Mouse (Mus musculus) spleen, postnatal 10 days (tissue): ENCODE data around the gene Tomm40l.

ENCODE experiments used
- DNase-seq, 2 experiments: peaks; one replicate each; pipeline ENCODE4 v3.0.0; 2021 to 2022; ENCODE audit warnings: low spot score in 2 of 2

Gene Tomm40l

DNA sequence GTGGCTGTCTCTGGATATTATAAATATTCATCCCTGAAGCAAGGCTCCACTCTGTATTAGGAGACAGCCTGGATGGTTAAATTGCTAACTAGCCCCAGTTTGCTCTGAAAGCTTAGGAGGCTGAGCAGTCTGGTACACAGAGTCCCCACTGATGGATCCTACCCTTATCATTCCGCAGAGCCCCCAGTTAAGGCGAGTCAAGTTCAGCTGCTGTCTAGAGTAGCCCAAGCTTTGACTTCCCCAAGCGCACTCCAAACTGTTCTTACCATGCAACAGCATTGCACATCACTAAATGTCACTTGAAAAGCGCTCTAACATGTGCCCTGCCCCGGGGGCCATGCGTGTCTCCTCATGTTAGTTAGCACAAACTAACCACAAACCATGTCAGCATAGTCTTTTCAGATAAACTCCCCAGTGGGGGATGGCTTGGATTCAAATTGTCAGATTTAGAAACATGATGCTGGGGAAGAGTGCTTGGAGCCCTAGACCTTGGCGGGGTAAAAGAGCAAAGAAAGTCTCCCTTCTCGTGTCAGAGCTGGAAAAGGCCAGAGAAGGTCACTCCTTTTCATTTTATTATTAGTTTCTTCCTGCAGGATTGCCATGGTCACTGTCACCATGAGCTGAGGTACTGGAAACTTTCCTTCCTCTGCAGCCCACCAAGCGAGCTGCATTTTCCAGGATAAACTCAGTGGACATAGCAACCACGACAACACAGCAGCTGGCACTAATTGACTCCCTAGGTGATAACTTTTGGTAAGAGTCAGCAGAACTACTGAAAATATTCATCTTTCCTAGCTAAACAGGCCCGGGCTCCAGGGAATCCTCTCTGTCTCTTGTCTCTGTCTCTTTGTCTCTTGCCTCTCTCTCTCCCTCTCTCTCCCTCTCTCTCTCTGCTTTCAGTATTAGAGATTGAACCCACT is 28.1 kb downstream of the Tomm40l start:
- DNase-seq = no peak

DNA sequence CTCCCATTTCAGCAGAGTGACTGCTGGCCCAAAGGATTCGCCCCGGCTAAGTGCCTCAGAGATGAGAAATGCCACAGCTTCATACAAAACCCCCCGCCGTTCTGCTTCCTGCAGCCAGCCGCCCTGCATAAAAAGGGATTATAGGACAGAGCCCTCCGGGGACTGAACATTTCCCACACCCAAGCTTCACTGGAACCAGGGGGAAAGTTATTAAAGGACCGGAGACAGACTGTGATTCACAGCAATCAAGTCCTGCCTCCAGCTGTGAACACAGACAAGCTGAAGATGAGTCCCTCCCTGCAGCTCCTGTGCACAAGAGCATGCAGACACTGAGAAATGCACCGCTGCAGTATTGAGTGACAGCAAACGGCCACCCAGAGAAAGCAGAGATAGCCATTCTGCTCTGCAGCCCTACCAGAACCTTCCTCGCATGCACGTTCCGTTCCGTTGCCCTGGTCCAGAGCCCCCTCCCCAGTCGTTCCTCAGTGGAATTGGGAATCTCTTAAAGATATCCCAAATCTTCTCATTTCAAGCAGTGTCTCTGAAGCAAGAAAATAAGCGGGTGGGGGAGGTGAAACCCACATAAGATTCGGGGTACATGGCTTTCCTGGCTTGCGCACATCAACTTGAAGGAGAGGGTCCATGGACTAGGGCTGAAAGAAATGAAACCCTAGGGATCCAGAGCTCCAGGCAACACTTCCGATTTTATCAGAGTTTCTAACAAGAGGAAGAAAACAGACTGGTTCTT is 29.0 kb downstream of the Tomm40l start:
- DNase-seq = no peak

DNA sequence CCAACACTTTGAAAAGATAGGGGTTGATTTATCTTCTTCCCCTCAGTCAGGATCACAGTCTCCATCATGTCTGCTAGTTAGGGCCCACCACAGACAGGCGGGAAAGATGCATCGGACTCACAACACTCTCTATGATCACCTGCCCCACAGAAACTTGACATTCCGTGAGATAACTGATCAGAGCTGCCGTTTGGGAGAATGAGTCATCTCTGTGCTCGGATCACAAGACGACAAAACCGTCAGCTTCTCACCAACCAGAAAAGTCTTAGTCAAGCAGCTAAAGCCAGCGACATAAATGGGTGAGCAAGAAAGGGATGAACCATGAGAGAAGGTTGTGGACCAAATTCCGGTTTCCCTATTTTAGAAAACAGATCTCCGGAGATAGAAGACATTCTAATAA is 30.0 kb downstream of the Tomm40l start:
- no peak for DNase-seq

DNA sequence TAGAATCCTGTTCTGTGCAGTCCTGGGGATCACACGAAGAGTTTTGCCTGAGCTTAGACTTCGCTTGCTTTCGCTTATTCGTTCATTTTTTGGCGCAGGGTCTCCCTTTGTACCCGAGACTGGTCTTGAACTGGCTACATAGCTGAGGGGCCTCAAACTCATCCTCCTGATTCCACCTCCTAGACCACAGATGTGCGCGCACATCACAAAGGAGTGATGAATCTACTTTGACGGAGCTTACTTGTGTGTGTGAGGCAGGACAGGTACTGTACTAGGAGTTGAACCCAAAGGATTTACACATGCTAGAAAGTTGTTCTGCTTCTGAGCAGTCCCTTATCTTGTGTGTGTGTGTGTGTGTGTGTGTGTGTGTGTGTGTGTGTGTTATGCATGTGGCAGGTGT is 31.5 kb downstream of the Tomm40l start:
- no peak for DNase-seq

DNA sequence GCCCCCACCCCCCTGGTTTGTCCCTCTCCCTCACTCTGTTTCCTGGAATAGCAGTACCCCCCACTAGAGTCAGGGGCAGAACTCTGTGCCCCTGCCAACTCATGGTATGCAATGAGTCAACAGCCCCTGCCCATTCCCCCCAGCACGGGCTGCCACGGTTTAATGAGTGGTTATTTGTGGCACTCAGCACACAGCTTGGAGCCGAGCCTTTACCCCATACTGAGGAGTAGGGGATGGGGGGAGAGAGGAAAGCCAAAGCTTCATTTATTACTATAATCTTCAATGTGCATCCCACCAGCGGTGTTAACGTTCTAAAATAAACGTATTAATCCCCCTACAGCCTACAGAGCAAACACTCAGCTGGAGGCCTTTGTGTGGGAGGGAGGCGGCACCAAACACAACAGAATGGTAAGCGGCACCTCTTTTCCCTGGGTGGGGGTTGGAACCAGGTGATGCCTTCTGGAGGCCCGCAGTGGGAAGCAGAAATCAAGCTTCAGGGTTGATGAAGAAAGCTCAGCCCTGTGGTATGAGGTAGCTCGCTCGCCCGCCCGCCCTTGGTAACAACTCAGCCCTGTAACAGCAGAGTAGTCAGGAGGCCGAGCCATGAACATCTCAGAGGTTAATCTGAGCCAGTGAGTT is 32.7 kb downstream of the Tomm40l start:
- DNase-seq = no peak

DNA sequence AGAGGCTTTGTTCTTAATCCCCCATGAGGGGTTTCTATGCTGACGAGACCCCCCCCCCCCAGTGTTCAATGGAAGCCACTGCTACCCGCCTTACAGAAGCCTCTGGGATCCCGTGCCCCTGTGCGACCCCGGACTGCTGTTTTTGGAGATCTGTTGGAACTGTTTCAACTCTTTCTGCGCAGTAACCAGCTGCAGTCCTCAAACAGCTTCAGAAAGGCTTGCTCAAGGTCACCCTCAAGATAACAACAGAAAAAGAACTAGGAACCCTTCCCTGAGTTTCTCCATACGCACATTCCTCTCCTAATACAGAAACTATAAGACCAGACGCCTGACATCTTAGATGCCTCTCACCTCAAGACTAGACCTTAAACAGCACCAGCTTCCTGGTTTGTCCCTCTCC is 33.3 kb downstream of the Tomm40l start:
- DNase-seq = no peak

DNA sequence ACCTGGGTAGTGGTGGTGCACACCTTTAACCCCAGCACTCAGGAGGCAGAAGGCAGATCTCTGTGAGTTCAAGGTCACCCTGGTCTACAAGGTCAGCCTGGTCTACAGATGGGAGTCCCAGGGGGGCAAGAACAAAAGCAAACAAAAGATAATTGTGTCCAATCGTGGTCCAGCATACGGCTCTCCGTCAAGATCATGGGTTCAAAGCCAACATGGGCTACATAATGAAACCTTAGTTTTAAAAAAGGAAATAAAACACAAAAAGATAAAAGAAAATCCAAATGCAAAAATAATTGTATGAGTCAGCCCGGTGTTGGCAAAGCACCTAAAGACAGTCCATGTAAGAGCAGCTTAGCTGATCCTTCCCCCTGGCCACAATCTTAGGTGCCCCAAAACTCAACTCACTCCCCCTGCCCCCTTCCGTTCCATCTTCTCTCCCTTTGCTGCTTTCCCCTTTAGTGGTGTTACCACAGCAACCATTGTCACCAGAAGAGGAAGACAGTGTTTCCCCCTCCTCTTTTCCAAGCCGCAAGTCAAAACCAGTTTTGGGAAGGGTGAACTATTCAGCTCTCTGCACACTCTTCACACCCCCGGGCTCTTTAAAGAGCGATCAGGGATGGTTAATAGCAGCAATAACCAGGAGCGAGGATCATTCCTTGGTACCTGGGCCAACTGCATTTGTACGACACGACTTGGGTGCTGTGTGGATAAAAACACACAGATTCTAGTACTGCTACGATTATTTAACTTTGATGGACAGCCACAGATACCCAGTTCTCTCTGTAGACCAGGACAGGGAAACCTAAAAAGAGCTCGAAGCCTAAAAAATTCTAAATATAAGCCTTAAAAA is 34.2 kb downstream of the Tomm40l start:
- DNase-seq = no peak

DNA sequence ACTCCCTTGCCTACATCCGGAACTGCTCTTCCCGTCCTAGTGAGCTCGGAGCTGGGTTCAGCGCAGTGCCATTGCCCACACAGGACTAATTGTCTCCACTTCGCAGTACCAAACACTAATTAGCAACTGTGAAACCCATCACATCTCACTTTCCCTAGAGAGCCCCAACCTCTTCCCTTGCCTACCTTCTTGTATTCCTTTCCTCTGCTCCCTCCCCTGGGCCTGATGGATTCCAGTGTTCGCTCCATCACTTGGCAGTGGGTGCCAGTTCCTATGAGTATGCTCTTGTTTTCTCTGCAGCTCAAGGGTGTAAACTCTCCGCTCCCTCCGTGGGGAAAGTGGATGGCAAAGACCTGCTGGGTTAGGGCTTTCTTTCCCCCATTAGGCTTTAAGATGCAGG is 36.7 kb downstream of the Tomm40l start:
- no peak for DNase-seq

DNA sequence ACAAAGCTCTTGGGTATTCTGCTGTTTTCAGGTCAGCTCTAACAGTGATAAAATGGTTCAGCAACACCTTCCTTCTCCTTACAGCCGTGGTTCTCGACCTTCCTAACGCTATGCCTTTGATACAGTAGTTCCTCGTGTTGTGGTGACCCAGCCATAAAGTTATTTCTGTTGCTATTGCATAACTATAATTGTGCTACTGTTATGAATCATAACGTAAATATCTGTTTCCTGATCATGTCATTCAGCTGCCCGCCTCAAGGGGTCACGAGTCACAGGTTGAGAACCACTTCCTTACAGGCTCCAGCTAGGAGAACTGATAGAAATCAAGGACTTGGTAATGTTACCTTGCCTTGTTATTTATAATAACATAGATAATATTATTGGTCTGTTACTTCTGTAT is 38.0 kb downstream of the Tomm40l start:
- DNase-seq = peak in 1 of 2 experiments; percentile 60

DNA sequence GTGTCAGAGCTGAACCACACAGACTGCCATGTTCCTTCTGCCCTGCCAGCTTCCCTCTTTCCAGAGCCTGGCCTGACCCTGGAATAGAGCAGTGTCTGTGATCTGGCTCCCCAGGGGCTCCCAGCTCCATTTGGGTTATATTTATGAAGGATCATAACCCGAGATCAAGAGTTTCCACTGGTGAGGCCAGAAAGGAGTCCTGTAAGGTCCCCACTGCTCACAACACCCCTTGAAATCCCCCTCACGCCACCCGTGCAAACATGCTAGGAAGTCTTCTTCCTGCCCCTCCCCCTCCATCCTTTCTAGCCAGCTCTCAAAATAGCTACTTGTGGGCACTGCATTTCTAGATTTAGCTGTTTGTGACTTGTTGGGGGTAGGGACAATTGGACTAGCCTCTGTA is 38.7 kb downstream of the Tomm40l start:
- no peak for DNase-seq

DNA sequence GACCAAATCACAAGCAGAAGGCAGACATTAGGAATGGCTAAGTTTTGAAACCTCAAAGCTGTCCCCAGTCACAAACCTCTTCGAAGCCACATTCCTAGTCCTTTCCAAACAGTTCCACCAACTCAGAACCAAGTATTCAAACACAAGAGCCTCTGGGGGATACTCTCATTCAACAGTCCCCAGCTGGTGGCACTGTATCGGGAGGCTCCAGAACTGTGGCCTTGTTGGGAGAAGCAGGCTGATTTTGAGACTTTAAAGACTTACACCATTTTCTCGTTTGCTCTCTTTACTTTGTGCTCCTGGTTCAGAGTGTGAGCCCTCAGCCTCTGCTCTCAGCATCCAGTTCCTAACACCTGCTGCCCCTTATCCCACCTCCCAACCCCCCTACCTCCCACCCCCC is 39.3 kb downstream of the Tomm40l start:
- DNase-seq = no peak

DNA sequence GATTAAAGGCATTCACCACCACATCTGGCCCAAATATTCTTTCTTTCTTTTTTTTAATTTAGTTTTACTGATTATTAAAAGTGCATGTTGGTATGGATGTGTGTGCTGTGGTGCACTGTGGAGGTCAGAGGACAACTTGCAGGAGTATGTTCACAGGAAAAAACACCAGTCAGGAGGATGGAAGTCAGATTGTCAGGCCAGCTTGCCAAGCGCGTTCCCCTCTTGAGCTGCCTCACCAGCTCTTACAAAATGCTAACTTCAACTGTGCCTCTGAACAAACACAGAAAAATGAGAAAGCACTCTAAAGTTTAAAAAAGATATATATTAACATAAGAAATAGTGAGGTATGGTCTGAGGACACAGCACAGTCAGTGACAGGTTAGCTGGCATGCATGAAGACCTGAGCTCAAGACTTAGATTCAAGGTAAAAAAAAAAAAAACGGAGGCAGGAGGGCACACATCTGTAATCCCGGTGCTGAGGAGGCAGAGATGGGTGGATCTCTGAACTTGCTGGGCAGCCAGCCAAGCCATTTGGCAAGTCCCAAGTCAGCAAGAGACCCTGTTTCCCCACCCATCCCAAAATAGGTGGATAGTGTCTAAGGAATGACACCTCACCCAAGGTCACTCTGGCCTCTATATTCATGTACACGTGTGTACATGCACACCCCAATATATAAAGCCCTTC is 42.7 kb downstream of the Tomm40l start:
- DNase-seq = no peak

DNA sequence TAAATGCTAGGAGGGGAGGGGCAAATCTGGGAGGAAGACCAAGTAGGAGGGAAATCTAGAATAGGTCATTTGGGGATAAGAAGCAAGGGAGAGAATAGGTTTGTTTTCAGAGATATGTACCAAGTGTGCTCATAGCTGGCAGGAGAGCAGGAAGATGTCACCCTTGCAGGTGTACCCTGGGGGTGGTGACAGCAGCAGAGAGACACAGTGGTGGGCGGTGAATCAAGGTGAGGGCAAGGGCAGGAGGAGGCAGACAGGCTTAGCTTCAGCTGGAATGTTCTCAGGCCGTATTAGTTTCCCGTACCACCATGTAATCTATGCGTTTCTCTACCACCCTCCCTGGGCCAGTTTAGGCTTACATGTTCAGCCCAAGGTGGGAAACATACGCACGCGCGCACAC is 49.5 kb downstream of the Tomm40l start:
- DNase-seq = no peak

DNA sequence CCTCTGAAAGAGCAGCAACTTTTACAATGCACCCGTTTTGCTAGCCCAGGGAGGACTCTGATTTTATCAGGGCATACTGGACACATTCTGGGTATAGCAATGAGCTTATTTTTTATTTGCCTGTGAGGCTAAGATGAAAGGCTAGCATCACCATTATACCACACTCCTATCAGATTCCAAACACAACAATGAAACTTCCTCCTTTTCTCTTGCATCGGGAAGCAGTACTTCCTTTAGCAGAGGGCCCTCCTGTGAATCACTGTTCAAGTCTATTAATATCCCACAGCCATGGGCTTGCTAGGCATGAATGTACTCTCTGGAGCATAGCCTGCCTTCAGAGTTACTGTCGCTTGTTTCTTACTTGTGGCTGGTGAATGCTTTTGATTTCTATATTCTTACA is 51.2 kb downstream of the Tomm40l start:
- DNase-seq = no peak

DNA sequence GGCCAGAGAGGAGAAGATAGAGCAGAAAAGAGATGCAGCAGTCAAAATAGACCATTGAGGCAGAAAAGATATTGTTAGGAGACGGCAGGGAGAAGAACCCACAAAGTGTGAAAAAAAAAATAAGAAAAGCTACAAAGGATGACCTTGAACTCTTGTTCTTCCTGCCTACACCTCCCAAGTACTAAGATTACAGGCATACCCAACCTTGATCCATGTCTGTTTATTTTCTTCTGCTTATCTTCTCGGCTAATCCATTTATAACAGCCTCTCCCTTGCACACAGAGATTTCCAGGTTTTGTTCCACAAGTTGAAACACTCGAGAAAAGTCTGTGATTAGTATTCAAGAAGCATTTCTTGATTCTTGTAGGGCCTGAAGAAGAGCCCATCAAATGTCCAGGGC is 52.4 kb downstream of the Tomm40l start:
- no peak for DNase-seq

DNA sequence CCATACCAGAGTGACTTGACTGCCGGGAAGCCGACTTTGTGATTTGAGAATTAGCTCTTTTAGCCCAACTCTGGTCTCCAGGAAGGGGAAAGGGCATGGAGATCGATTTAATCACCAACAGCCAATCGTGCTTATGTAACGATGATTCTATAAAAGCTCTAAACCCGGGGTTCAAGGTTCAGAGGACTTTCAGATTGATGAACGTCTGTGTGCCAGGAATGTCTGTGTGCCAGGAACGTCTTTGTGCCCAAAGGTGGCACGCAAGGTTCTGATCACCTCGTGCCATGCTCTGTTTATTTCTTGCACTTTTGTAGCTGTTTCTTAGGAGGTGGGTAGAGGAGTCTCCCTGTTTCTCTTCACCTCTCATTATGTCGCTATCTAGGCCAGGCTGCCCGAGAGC is 53.4 kb downstream of the Tomm40l start:
- DNase-seq = no peak
